Mouse (Mus musculus) CH12.LX (cell line): Measurements from ENCODE around the gene Kpna7. TPM values are rescaled to one million over a fixed set of nuclear protein-coding genes. Genes with fewer than 3 reads are reported as not detected.

Experiments used
- DNase-seq: peaks from one replicate; pipeline ENCODE4 v3.0.0-alpha.2; 2013; ENCODE audit errors: extremely low read depth
- H3K27ac ChIP-seq: 2 replicates; pipeline ENCODE4 v1.5.1; 2012; ENCODE audit warnings: low read depth, mild to moderate bottlenecking, control low read depth, moderate library complexity; ENCODE audit not compliant: insufficient read depth
- H3K27me3 ChIP-seq: replicated peaks from 2 replicates; pipeline ENCODE3; 2012; ENCODE audit warnings: inconsistent platforms
- H3K36me3 ChIP-seq, 2 experiments: replicated peaks in 1 of 2; 2 replicates each; pipeline versions ENCODE3 to v1.6.1; 2012; ENCODE audit warnings: inconsistent platforms in 1 of 2, low read length in 1 of 2, mild to moderate bottlenecking in 1 of 2, mixed read lengths in 1 of 2, moderate library complexity in 1 of 2; ENCODE audit not compliant: control insufficient read depth in 1 of 2, insufficient read depth in 1 of 2
- H3K4me1 ChIP-seq, 2 experiments: 2 replicates each; pipeline ENCODE4 v1.6.1; 2012; ENCODE audit warnings: inconsistent platforms in 1 of 2, moderate library complexity in 1 of 2; ENCODE audit not compliant: insufficient read depth in 2 of 2, control insufficient read depth in 1 of 2
- H3K4me2 ChIP-seq: 2 replicates; pipeline ENCODE4 v1.6.1; 2012; ENCODE audit warnings: low read depth, mild to moderate bottlenecking, control low read depth; ENCODE audit not compliant: poor library complexity, insufficient read depth, severe bottlenecking
- H3K4me3 ChIP-seq, 3 experiments: fragments of 150-350 bp in 1 of 3; sonication (generic) in 1 of 3; replicated peaks in 1 of 3; 2 replicates each; pipeline versions ENCODE3 to v1.5.1; 2011 to 2012; ENCODE audit warnings: low read depth in 2 of 3, low read length in 2 of 3, mild to moderate bottlenecking in 2 of 3, moderate library complexity in 2 of 3, control low read depth in 1 of 3, improper control_type of control experiment in 1 of 3, inconsistent platforms in 1 of 3, mixed read lengths in 1 of 3; ENCODE audit not compliant: poor library complexity in 1 of 3
- H3K79me2 ChIP-seq: replicated peaks from 2 replicates; pipeline ENCODE4 v1.6.1; 2012; ENCODE audit warnings: mild to moderate bottlenecking, moderate library complexity; ENCODE audit not compliant: control insufficient read depth, poor library complexity, insufficient read depth, severe bottlenecking; ENCODE audit errors: extremely low read depth
- H3K9ac ChIP-seq: 2 replicates; pipeline ENCODE4 v1.6.1; 2012; ENCODE audit warnings: low read depth, mild to moderate bottlenecking, control low read depth, moderate library complexity; ENCODE audit not compliant: insufficient read depth
- H3K9me3 ChIP-seq: replicated peaks from 2 replicates; pipeline ENCODE3; 2012; ENCODE audit warnings: low read length, inconsistent platforms, mixed read lengths
- BHLHE40 ChIP-seq: IDR thresholded peaks from 2 replicates; pipeline ENCODE4 v1.6.1; 2011; ENCODE audit warnings: mild to moderate bottlenecking, low read depth, low read length, improper control_type of control experiment
- CHD1 ChIP-seq: IDR thresholded peaks from 2 replicates; pipeline ENCODE4 v1.6.1; 2012; ENCODE audit warnings: low read depth, low read length, improper control_type of control experiment, inconsistent platforms
- CHD2 ChIP-seq: IDR thresholded peaks from 2 replicates; pipeline ENCODE4 v1.6.1; 2011; ENCODE audit warnings: low read length, improper control_type of control experiment
- CTCF ChIP-seq, 2 experiments: IDR thresholded peaks in 1 of 2; conservative IDR thresholded peaks in 1 of 2; 2 replicates each; pipeline ENCODE4 v1.5.1; 2011 to 2012; ENCODE audit warnings: low read depth in 2 of 2, low read length in 2 of 2, improper control_type of control experiment in 1 of 2, inconsistent platforms in 1 of 2, mild to moderate bottlenecking in 1 of 2, moderate library complexity in 1 of 2
- ELF1 ChIP-seq: IDR thresholded peaks from 2 replicates; pipeline ENCODE4 v1.6.1; 2014; ENCODE audit warnings: low read depth, mild to moderate bottlenecking, inconsistent platforms, low read length, improper control_type of control experiment
- EP300 ChIP-seq: IDR thresholded peaks from 2 replicates; pipeline ENCODE4 v1.6.1; 2011; ENCODE audit warnings: low read length, improper control_type of control experiment
- GABPA ChIP-seq: IDR thresholded peaks from 2 replicates; pipeline ENCODE4 v1.6.1; 2012; ENCODE audit warnings: low read depth, low read length, improper control_type of control experiment, inconsistent platforms; ENCODE audit not compliant: insufficient replicate concordance
- HCFC1 ChIP-seq: IDR thresholded peaks from 2 replicates; pipeline ENCODE4 v1.6.1; 2012; ENCODE audit warnings: low read depth, mild to moderate bottlenecking, inconsistent platforms, low read length, improper control_type of control experiment
- IRF4 ChIP-seq: IDR thresholded peaks from 2 replicates; pipeline ENCODE4 v1.6.1; 2014; ENCODE audit warnings: low read depth, mild to moderate bottlenecking, inconsistent platforms, low read length, improper control_type of control experiment
- JUND ChIP-seq: conservative IDR thresholded peaks from 2 replicates; pipeline ENCODE4 v1.6.1; 2011; ENCODE audit warnings: low read depth, low read length, improper control_type of control experiment
- KAT2A ChIP-seq: IDR thresholded peaks from 2 replicates; pipeline ENCODE4 v1.6.1; 2012; ENCODE audit warnings: low read length, improper control_type of control experiment, inconsistent platforms; ENCODE audit not compliant: insufficient replicate concordance
- MAX ChIP-seq: IDR thresholded peaks from 2 replicates; pipeline ENCODE4 v1.6.1; 2011; ENCODE audit warnings: low read length, improper control_type of control experiment
- MAZ ChIP-seq: IDR thresholded peaks from 2 replicates; pipeline ENCODE4 v1.6.1; 2012; ENCODE audit warnings: low read depth, mild to moderate bottlenecking, inconsistent platforms, low read length, improper control_type of control experiment, moderate library complexity
- MEF2A ChIP-seq: IDR thresholded peaks from 2 replicates; pipeline ENCODE4 v1.6.1; 2014; ENCODE audit warnings: low read depth, mild to moderate bottlenecking, inconsistent platforms, low read length, improper control_type of control experiment, borderline replicate concordance
- MYC ChIP-seq: IDR thresholded peaks from 2 replicates; pipeline ENCODE4 v1.6.1; 2011; ENCODE audit warnings: low read depth, mild to moderate bottlenecking, improper control_type of control experiment, low read length
- NELFE ChIP-seq: IDR thresholded peaks from 2 replicates; pipeline ENCODE4 v1.6.1; 2011; ENCODE audit warnings: low read depth, low read length, improper control_type of control experiment
- PAX5 ChIP-seq: IDR thresholded peaks from 2 replicates; pipeline ENCODE4 v1.6.1; 2012; ENCODE audit warnings: low read length, inconsistent platforms, mixed read lengths
- POLR2A ChIP-seq: IDR thresholded peaks from 2 replicates; pipeline ENCODE4 v1.6.1; 2011; ENCODE audit warnings: low read depth, mild to moderate bottlenecking, improper control_type of control experiment, low read length
- POLR2AphosphoS2 ChIP-seq: IDR thresholded peaks from 2 replicates; pipeline ENCODE4 v1.6.1; 2011; ENCODE audit warnings: low read depth, low read length, improper control_type of control experiment
- RAD21 ChIP-seq: IDR thresholded peaks from 2 replicates; pipeline ENCODE4 v1.6.1; 2011; ENCODE audit warnings: low read depth, mild to moderate bottlenecking, low read length, improper control_type of control experiment, moderate library complexity
- SIN3A ChIP-seq: IDR thresholded peaks from 2 replicates; pipeline ENCODE4 v1.6.1; 2012; ENCODE audit warnings: low read length, improper control_type of control experiment, inconsistent platforms
- SMC3 ChIP-seq: IDR thresholded peaks from 2 replicates; pipeline ENCODE4 v1.6.1; 2011; ENCODE audit warnings: low read depth, low read length, improper control_type of control experiment
- TBP ChIP-seq: conservative IDR thresholded peaks from 2 replicates; pipeline ENCODE4 v1.6.1; 2011; ENCODE audit warnings: low read depth, low read length, improper control_type of control experiment
- TCF12 ChIP-seq: IDR thresholded peaks from 2 replicates; pipeline ENCODE4 v1.6.1; 2014; ENCODE audit warnings: low read depth, mild to moderate bottlenecking, inconsistent platforms, low read length, improper control_type of control experiment
- UBTF ChIP-seq: IDR thresholded peaks from 2 replicates; pipeline ENCODE4 v1.6.1; 2012; ENCODE audit warnings: low read depth, mild to moderate bottlenecking, inconsistent platforms, low read length, improper control_type of control experiment, moderate library complexity
- USF2 ChIP-seq: conservative IDR thresholded peaks from 2 replicates; pipeline ENCODE4 v1.6.1; 2011; ENCODE audit warnings: low read depth, low read length, improper control_type of control experiment
- ZC3H11A ChIP-seq: IDR thresholded peaks from 2 replicates; pipeline ENCODE4 v1.6.1; 2012; ENCODE audit warnings: low read depth, mild to moderate bottlenecking, inconsistent platforms, low read length, improper control_type of control experiment
- ZKSCAN1 ChIP-seq: IDR thresholded peaks from 2 replicates; pipeline ENCODE4 v1.6.1; 2012; ENCODE audit warnings: low read depth, inconsistent platforms, low read length, improper control_type of control experiment, borderline replicate concordance
- ZMIZ1 ChIP-seq: IDR thresholded peaks from 2 replicates; pipeline ENCODE4 v1.6.1; 2012; ENCODE audit warnings: low read depth, mild to moderate bottlenecking, inconsistent platforms, low read length, improper control_type of control experiment
- dilution Hi-C: fragments of 300-500 bp; cut with MboI; formaldehyde crosslinking; loops from 2 replicates; pipeline ENCODE4 v1.14.3; 2020; ENCODE audit warnings: low sequenced_read_pairs; ENCODE audit not compliant: extremely low pct_unique_long_range_greater_than_20kb, extremely low pct_ligation_motif_present
- in situ Hi-C: fragments of 300-500 bp; cut with MboI; formaldehyde crosslinking; loops from 3 replicates; pipeline ENCODE4 v1.14.3; 2019; ENCODE audit warnings: low sequenced_read_pairs, low pct_ligation_motif_present, low pct_unique_long_range_greater_than_20kb, mixed read lengths
- polyA plus RNA-seq: library from polyadenylated mRNA; unstranded; fragments of >175 nt; gene quantifications from 2 replicates; pipeline ENCODE4 v1.2.1, GENCODE M21; 2012; ENCODE audit warnings: low read depth; ENCODE audit not compliant: insufficient read length
- total RNA-seq, 2 experiments: library from RNA; depleted of rRNA; stranded (reverse); fragments of 300-350 nt in 1 of 2; fragments of >200 nt in 1 of 2; gene quantifications; 2 replicates each; pipeline ENCODE4 v1.2.3; 2012 to 2014

The Kpna7 gene
- total and polyA plus RNA-seq, 3 experiments, result 0.26 TPM; not detected in 2

DNA sequence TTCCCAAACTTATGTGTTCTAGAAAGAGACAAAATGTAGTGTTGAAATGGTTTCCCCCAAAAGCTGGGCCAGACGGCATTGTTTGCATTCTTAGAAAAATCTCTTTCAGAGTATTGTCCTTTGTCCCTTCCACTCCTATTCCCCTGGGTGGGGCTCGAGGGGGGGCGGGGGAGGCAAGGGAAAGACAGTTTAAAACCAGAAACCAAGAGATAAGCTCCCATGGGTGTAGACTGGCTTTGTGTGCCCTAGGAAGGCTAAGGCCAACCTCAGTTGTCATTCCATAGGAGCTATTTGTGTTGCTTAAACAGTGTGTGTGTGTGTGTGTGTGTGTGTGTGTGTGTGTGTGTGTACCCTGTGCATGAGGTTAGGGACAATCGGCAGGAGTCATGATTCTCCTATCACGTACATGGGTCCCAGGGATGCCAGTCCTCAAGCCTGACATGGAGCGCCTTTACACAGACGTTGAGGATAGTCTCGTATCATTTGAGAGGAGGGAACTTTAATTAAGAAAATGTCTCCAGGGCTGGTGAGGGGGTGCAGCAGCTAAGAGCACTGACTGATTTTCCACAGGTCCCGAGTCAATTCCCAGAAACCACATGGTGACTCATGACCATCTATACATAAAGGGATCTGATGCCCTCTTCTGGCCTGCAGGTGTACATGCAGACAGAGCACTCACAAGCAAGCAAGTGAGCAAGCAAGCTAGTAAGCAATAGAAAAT lies 95.3 kb downstream of the Kpna7 start:
- Histone ChIP-seq H3K4me2 (no peak overlapping the region), H3K4me3 (no peak overlapping the region), H3K79me2 (no peaks in the 10 kb centered on the region), H3K9ac (no peak overlapping the region), H3K36me3 (no peaks in the 10 kb centered on the region), H3K27me3 (peaks cover 8% of the 10 kb centered on the region), H3K4me1 (no peaks in the 10 kb centered on the region), H3K9me3 (peaks cover 5% of the 10 kb centered on the region), H3K27ac (no peak overlapping the region)
- TF ChIP-seq UBTF, result no peak
- TF ChIP-seq PAX5, result no peak
- TF ChIP-seq POLR2AphosphoS2, result no peak
- no peak for TF ChIP-seq POLR2A
- no peak for TF ChIP-seq EP300
- TF ChIP-seq ZKSCAN1, result no peak
- 0 out of 2 replicates have a peak, but pooled peaks have one; percentile 60 for TF ChIP-seq MYC
- no peak for TF ChIP-seq GABPA
- TF ChIP-seq CTCF (conservative IDR thresholded peaks at IDR 0.05 in 1 of 2, IDR thresholded peaks at IDR 0.05 in 1 of 2; ENCODE audit: low read depth in 2 of 2, low read length in 2 of 2), result peak in 1 of 2 experiments; percentile 69; a peak in 3 of 4 replicates
- peak; percentile 44; the same call in 1 of the 2 replicates for TF ChIP-seq JUND
- TF ChIP-seq TCF12, result no peak
- peak; percentile 47 for TF ChIP-seq SMC3
- TF ChIP-seq RAD21, result peak; percentile 55
- no peak for TF ChIP-seq HCFC1
- TF ChIP-seq USF2, result no peak
- no peak for TF ChIP-seq KAT2A
- no peak; the same call in 1 of the 2 replicates for TF ChIP-seq MAX
- TF ChIP-seq CHD2, result no peak
- no peak for TF ChIP-seq CHD1
- no peak for TF ChIP-seq NELFE
- TF ChIP-seq ZMIZ1, result no peak
- no peak for TF ChIP-seq ELF1
- in situ Hi-C loops (no loop called here), dilution Hi-C loops (no loop called here)
- DNase-seq, result no peak

DNA sequence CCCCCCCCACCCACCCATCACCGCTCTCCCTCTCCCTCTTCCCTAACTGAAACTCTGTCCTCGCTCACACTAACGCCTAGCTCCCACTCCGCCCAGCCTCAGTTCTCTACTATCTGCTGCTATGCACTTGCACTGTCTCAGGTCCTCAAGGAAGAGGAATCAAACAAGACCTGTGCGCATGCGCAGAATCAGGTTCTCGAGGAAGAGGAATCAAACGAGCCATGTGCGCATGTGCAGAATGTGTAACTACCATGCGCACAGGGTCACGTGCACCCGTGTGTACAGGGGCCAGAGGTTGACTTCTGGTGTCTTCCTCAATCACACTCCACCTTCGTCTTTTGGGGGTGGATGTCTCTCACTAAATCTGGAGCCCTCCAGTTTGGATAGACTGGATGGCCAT lies 96.3 kb downstream of the Kpna7 start:
- dilution Hi-C loops, result no loop called here
- Histone ChIP-seq H3K4me2 (no peak overlapping the region), H3K36me3 (no peaks in the 10 kb centered on the region), H3K9me3 (peaks cover 10% of the 10 kb centered on the region), H3K9ac (no peak overlapping the region), H3K4me1 (no peaks in the 10 kb centered on the region), H3K79me2 (no peaks in the 10 kb centered on the region), H3K27ac (no peak overlapping the region), H3K27me3 (peaks cover 8% of the 10 kb centered on the region)
- DNase-seq, result no peak
- TF ChIP-seq RAD21 (no peak), SMC3 (no peak), TBP (no peak), ZKSCAN1 (no peak), BHLHE40 (no peak; the same call in 1 of the 2 replicates), MYC (no peak), MEF2A (no peak), ZC3H11A (no peak), MAZ (no peak), IRF4 (no peak), SIN3A (no peak), ZMIZ1 (no peak)
- TF ChIP-seq, all 38 proteins: peak for 0
- in situ Hi-C loops, result no loop called here
- H3K4me3 ChIP-seq, result no peak overlapping the region
